Mouse (Mus musculus) frontal cortex, adult (tissue): ENCODE data around the gene Vars2.

ENCODE experiments used
- ATAC-seq: cut with Nextera tagmentation; 2 replicates; pipeline ENCODE4 v1.9.2; 2017; ENCODE audit warnings: mild to moderate bottlenecking, moderate library complexity, mixed read lengths; ENCODE audit not compliant: low TSS enrichment

The Vars2 gene

GRCm38 (mm10) chr17:35667334-35668065 is at the start of gene Vars2:
Vars2 (minus strand) TSS chr17:35667592.
- peak; percentile 75 for ATAC-seq

GRCm38 (mm10) chr17:35717080-35717479 is 49.7 kb upstream of the Vars2 start:
- ATAC-seq = no peak

- ATAC-seq = no peak
These were observed 48.7 kb upstream of the Vars2 start for GRCm38 (mm10) chr17:35716114-35716513.

GRCm38 (mm10) chr17:35710705-35711347 is 43.4 kb upstream of the Vars2 start:
- no peak for ATAC-seq

DNA sequence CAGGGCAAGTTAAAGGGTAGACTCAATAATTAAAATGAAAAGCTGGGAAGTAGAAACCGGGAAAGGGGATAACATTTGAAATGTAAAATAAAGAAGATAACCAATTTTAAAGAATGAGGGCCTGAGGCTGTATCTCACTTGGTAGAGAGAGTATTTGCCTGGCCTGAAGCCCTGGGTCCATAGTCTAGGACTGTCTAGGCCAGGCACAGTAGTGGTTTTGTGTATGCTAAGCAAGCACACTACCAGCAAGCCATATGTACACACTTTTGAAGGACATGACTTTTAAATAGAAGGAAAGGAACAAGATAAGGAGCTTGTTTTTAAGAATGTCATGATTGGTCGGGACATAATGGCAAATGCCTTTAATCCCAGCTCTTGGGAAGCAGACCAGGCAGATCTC is 41.2 kb upstream of the Vars2 start:
- no peak for ATAC-seq

DNA sequence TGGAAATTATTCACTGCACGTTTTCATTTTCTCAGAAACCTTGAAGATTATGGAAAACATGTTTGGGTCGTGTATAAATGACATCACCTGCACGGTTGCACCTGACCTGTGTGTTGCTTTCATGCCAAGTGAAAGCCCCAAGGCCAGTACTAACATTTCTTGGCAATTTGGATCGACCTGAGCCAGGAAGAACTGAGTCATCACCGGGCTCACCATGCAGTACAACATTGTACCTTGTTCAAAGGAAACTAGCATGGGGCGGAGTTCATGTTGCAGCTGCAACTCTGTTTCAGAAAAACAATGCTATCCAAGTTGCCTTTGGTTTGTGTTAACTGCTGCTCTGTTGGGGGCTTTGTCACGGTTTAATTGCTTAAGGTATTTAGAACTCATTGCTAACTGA is 40.5 kb upstream of the Vars2 start:
- no peak for ATAC-seq

DNA sequence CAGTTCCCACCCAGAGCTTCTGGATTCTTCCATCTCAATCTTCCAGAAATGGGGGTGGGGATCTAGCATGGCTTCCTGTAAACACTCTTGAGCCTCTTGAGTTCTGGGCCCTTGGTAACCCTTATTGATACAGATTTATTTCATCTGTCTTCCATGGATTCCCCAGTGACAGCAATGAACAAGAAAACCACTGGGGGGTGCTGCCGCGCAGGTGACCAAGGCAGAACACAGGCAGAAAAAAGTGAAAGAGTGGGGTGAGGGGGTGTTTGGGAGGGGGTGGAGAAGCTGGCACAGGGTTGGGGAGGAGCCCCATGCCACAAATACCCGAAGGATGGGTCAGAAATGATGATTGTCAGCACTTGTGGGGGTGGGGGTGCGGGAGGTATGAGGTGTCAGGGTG is 38.4 kb upstream of the Vars2 start:
- no peak for ATAC-seq

DNA sequence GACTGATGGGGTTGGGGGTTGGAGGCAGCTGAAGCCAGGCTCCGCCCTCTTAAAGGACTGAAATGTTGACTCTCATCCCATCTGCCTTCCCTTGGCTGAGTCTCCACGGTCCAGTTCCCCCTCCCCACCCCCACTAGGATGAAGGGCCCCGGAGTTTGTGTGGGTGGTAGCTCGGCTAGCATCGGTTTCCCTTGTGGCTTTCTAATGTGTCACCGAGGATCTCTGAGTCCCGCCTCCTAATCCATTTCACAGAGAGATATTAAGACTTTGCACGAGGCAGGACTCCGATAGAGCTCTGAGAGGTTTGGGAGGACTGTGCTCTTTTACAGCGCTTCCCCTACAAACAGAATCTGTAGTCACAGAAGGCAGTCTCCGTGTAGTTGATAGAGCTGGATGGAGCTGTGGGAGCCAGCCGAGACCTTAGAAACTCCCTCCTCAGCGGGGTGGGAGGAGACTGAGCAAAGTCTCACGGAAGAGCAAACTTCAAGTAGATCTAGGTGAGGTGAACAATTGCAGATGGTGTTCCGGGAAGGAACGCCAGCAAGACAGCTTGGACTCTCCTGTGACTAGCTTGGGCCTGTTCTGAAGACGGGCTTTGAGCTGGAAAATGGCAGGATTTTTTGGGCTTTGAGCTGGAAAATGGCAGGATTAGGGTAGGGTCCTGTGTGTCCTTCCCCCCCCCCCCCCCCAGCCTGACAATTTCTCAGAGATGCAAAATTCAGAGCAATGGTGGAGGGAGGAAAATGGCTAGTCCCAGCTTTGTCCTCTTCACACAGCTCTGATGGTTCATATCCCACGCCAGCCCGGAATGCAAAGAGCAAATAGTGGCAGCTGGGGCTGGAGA is 37.5 kb upstream of the Vars2 start, which contains the start of gene Ddr1:
Gene Ddr1 (minus strand): TSS at position 1 of the 844 bp plus-strand sequence.
- peak; percentile 13; the same call in 1 of the 2 replicates for ATAC-seq

GRCm38 (mm10) chr17:35703751-35704271 is 36.4 kb upstream of the Vars2 start:
- no peak for ATAC-seq

DNA sequence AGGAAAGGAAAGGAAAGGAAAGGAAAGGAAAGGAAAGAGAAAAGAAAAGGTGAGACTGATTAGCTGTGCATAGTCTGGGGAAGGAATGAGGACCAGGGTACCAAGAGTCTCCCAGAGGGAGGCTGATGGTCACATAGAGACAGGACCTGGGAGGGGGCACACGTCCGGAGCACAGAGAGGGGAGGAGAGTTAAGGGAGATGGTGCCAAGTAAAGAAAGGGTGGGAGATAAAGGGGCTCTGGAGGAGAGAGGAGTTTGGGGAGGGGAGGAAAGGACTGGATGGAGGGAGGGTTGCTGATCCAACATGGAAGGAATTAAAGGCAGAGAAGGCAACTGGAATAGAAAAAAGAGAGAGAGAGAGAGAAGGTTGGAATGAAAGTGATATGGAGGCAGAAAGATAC is 35.7 kb upstream of the Vars2 start:
- ATAC-seq = no peak

DNA sequence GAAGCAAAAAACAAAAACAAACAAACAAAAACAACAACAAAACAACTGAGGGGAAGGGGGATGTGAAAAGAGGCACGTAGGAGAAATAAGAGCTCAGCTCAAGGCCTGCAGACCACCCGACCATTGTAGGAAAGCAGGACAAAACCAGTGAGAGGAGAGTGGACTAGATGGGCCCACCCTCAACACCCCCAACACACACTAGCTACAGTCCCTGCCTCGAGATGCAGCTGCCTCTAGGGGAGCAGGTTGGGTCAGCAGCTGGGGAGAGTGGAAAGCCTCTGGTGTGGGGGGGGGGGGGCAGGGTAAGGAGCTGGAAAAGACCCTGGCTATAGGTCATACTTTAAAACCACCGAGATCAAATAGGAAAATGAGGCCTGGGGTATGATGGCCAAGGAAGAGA is 35.2 kb upstream of the Vars2 start:
- ATAC-seq = no peak

DNA sequence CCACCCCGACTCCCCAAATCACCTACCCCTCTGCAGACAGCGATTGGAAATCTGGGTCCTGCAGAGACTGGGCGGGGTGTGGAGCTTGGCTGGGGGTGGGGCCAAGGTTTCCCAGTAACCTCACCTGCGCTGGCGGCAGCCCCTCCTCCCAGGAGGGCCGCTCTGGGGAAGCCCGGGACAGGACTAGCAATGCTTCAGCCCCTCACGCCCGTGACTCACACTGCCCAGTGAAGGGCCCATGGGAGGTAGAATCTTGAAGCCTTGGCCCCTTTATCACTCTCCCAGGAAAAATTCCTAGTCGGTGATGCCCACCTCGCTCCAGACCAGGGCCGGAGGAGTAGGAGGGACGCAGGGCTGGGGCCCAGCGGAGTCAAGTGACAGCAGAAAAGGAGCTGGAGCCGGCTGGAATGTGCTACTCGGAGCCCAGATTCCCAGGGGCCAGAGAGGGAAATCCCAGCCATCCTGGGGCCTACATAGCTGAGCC is 34.6 kb upstream of the Vars2 start:
- ATAC-seq = no peak

DNA sequence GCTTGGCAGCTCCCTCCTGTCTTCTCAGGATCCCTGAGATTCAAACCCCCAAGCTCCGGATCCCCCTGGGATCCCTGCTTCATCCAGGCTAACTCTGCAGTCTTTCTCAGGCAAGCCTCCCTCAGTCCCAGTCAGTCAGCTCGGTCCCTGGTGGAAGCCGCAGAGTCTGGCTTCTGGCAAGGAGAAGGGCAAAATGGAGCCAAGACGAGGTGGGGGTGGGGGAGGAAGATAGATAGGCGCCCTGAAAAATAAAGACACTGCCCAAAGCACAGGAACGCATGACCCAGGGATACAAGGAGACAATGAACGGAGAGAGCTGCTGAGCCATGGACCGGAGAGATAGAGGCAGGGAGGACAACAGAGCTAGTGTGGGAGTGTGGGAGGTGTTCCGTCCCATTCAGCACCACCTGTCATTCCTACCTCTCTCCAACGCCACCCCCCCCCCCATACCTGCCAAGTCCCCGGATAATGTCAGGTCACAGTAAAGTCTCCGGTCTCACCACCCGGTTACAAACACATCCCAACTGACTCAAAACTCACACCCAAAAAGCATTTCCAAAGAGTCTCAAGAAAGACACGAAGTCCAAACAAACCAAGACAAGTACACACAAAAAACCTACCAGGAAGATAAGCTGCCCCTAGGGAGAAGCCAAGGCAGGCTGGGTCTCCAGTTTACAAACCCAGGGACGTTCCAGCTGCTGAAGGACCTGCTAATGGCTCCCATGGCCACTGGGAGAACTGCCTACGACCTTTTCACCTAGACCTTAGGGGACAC is 34.0 kb upstream of the Vars2 start:
- ATAC-seq = no peak

DNA sequence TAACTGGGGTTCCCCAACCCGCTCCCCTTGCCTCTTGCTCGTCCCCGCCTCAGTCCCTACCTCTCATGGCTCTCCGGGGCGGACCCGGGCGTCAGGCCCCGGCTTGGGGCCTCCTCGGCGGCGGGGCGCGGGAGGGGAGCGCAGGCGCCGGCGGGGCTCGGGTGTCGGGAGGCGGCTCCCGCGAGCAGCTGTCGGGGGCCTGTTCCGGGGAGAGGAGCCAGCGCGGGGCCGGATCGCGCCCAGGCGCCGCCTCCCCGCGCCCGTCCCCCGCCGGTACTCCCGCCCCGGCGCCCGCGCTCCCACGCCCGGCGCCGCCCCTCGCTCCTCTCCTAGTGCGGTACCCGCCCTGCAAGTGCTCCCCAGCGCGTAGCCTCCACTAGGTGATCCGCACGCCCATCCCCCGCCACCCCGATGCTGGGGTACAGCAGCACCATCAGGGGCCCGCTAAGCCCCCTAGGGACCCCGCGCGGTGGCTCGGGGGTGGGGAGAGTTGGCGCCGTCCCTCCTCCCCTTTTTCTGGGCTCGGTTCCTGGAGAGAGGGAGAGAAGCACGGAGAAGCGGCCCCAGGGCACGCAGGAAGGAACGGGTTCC is 33.1 kb upstream of the Vars2 start:
- peak; percentile 56 for ATAC-seq

DNA sequence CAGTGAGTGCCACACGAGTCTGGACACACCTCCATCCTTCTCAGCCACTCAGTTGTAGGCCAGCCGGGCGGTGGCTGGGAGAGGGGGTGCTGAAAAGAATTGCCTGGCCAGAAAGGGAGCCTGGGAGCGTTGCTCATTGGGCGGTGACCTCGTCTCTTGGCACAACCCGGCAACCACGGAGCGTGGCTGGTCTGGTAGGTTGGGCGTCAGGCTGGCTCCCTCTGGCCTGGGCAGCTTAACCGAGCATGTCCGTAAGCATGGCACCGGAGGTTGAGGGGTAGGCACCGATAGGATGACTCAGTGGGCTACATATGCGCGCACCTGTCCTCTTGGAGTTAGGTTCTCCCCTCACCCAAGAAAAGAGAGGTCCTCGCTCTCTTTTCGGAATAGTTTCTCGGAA is 32.5 kb upstream of the Vars2 start:
- peak; percentile 5; the same call in 1 of the 2 replicates for ATAC-seq

GRCm38 (mm10) chr17:35698501-35698883 is 31.1 kb upstream of the Vars2 start:
- ATAC-seq = no peak

DNA sequence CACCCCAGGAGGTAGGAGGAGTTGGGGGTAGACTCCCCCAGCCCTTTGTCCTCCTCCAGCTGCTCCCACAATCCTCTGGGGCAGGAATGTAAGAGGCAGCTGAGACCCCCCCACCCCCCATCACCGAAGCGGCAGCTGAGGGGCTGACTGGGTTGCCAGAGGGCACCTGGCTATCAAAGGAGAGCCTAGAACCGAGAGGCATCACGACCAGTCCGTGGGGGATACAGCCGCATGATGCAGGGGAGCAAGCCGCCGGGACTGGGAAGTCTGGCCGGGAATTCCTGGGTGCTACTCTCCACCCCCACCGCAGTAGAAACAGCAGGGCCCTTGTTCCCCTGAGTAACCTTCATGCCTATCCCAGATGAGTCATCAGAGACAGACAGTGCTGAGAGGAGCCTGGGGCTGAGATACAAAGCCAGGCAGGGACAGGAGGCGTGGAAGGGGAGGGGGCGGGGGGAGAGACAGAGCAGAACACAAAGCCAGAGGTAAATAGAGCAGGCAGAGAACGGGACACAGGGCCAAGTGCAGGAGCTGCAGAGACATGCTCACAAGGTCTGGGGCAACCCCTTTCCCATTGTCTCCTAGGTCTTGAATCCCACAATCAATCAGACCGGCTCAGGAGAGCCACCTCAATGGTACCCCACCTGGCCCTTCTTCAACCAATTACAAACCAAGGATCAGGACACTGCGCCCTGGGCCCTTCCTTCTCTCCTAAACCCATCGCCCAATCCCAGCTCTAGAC is 30.5 kb upstream of the Vars2 start:
- ATAC-seq = peak; percentile 48

- no peak; the same call in 1 of the 2 replicates for ATAC-seq
These were observed 30.0 kb upstream of the Vars2 start for GRCm38 (mm10) chr17:35697429-35697758.

GRCm38 (mm10) chr17:35696691-35697090 is 29.3 kb upstream of the Vars2 start:
- ATAC-seq = no peak

DNA sequence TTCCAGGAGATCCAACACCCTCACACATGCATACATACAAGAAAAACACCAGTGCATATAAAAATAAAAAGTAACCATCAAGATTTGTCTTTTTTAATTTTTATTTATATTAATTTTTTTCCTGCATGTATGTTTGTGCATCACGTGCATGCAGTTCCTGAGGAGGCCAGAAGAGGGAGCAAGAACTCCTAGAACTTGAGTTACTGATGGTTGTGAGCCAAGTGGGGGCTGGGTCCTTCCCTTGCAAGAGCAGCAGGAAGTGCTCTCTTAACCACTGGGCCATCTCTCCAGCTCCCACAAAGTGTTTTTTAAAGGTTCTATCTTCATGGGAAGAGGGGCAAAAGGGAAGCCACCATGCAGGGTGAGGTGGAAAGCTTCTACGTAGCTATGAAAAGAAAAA is 27.9 kb upstream of the Vars2 start:
- ATAC-seq = no peak
